Mouse (Mus musculus) midbrain, embryonic 14.5 days (tissue): ENCODE results near the gene Cdipt. TPM values are rescaled to one million over a fixed set of nuclear protein-coding genes. Genes with fewer than 3 reads are reported as not detected.
A peak's percentile ranks its signal among the peaks of the same experiment; 100 is the strongest.

ENCODE experiments used
- ATAC-seq: fragments of 200-750 bp; cut with Nextera tagmentation; 2 replicates; pipeline ENCODE4 v1.8.0; 2017; ENCODE audit warnings: moderate number of reproducible peaks, moderate library complexity; ENCODE audit not compliant: low FRiP score, low TSS enrichment
- DNase-seq: peaks from one replicate; pipeline ENCODE4 v3.0.0-alpha.2; 2015
- H3K27ac ChIP-seq: fragments of 300-500 bp; sonication (generic); replicated peaks from 2 replicates; pipeline ENCODE4 v1.5.1; 2014; ENCODE audit warnings: mild to moderate bottlenecking, low read depth, low read length, moderate library complexity
- H3K27me3 ChIP-seq: fragments of 300-500 bp; sonication (generic); 2 replicates; pipeline ENCODE4 v1.6.1; 2014; ENCODE audit warnings: low read length, control low read depth, mixed read lengths; ENCODE audit not compliant: control insufficient read depth, insufficient read depth
- H3K36me3 ChIP-seq: fragments of 300-500 bp; sonication (generic); 2 replicates; pipeline ENCODE4 v1.6.1; 2014; ENCODE audit warnings: low read length, control low read depth; ENCODE audit not compliant: control insufficient read depth, insufficient read depth
- H3K4me1 ChIP-seq: fragments of 300-500 bp; sonication (generic); 2 replicates; pipeline ENCODE4 v1.6.1; 2014; ENCODE audit warnings: mild to moderate bottlenecking, antibody characterized with exemption, low read length, control low read depth; ENCODE audit not compliant: control insufficient read depth, insufficient read depth
- H3K4me2 ChIP-seq: fragments of 300-500 bp; sonication (generic); 2 replicates; pipeline ENCODE4 v1.6.1; 2014; ENCODE audit warnings: mild to moderate bottlenecking, low read length, moderate library complexity
- H3K4me3 ChIP-seq: fragments of 300-500 bp; sonication (generic); replicated peaks from 2 replicates; pipeline ENCODE4 v1.5.1; 2014; ENCODE audit warnings: low read depth, low read length
- H3K9ac ChIP-seq: fragments of 300-500 bp; sonication (generic); replicated peaks from 2 replicates; pipeline ENCODE4 v1.6.1; 2014; ENCODE audit warnings: mild to moderate bottlenecking, low read length, moderate library complexity
- H3K9me3 ChIP-seq: fragments of 300-500 bp; sonication (generic); 2 replicates; pipeline ENCODE4 v1.6.1; 2016; ENCODE audit warnings: low read length, control low read depth, mixed read lengths; ENCODE audit not compliant: control insufficient read depth
- WGBS: fragments of 180-500 bp; shearing (Covaris S2); extraction: QIAGEN DNeasy Blood & Tissue Kit; methylation state at CpG from one replicate; pipeline ENCODE4 v1.1.7; 2014; 5-methylcytosine and 5-hydroxymethylcytosine counted together
- polyA plus RNA-seq: library from polyadenylated mRNA; unstranded; fragments of >200 nt; fragmentation: Nextera tagmentation; extraction: Ambion mirVana; gene quantifications from 2 replicates; pipeline ENCODE4 v1.2.1, GENCODE M21; 2014

The Cdipt gene
- polyA plus RNA-seq, 1 experiment from 2014 or later = 106 TPM

- DNase-seq = peak; percentile 27
- no peaks in the 10 kb centered on the region for H3K9me3 ChIP-seq
- H3K9ac ChIP-seq = peak overlapping the region; percentile 99; the same call in 1 of the 2 replicates
- H3K27ac ChIP-seq = peak overlapping the region; percentile 100; the same call in 1 of the 2 replicates
- H3K4me3 ChIP-seq = peak overlapping the region; percentile 95
- H3K27me3 ChIP-seq = no peaks in the 10 kb centered on the region
- peaks cover 52% of the 10 kb centered on the region for H3K4me1 ChIP-seq
- peak overlapping the region; percentile 91 for H3K4me2 ChIP-seq
- 67% methylated on average over 13 of the region's 13 CpGs for WGBS
- peaks cover 31% of the 10 kb centered on the region for H3K36me3 ChIP-seq
- ATAC-seq = no peak
These were observed 47.6 kb downstream of the Cdipt start for GRCm38 (mm10) chr7:127023272-127023691.

- 14% methylated on average over 19 of the region's 19 CpGs for WGBS
- Histone ChIP-seq H3K4me2 (peak overlapping the region; percentile 91), H3K4me1 (peaks cover 50% of the 10 kb centered on the region), H3K27me3 (no peaks in the 10 kb centered on the region), H3K27ac (peak overlapping the region; percentile 100), H3K4me3 (peak overlapping the region; percentile 95), H3K9me3 (no peaks in the 10 kb centered on the region), H3K36me3 (peaks cover 31% of the 10 kb centered on the region), H3K9ac (peak overlapping the region; percentile 99)
- DNase-seq (no peak), ATAC-seq (no peak)
These were observed 48.4 kb downstream of the Cdipt start for GRCm38 (mm10) chr7:127023896-127024690.

- Histone ChIP-seq H3K27ac (peak overlapping the region; percentile 100), H3K4me3 (peak overlapping the region; percentile 95), H3K9me3 (no peaks in the 10 kb centered on the region), H3K4me2 (peak overlapping the region; percentile 91), H3K27me3 (no peaks in the 10 kb centered on the region), H3K4me1 (peaks cover 43% of the 10 kb centered on the region), H3K36me3 (peaks cover 31% of the 10 kb centered on the region), H3K9ac (peak overlapping the region; percentile 99)
- under 1% methylated on average over 30 of the region's 30 CpGs for WGBS
- DNase-seq = peak; percentile 88
- ATAC-seq = peak; percentile 14; the same call in 1 of the 2 replicates
These were observed 49.2 kb downstream of the Cdipt start for GRCm38 (mm10) chr7:127024755-127025555.

- Histone ChIP-seq H3K4me3 (peak overlapping the region; percentile 95), H3K9me3 (no peaks in the 10 kb centered on the region), H3K27ac (peak overlapping the region; percentile 100), H3K4me2 (peak overlapping the region; percentile 91), H3K9ac (peak overlapping the region; percentile 99), H3K4me1 (peaks cover 36% of the 10 kb centered on the region), H3K27me3 (no peaks in the 10 kb centered on the region), H3K36me3 (peaks cover 35% of the 10 kb centered on the region)
- WGBS = under 1% methylated on average over 62 of the region's 65 CpGs
- no peak for ATAC-seq
- peak; percentile 72 for DNase-seq
These were observed 49.9 kb downstream of the Cdipt start for GRCm38 (mm10) chr7:127025556-127026160.

- peaks cover 35% of the 10 kb centered on the region for H3K36me3 ChIP-seq
- peak overlapping the region; percentile 91 for H3K4me2 ChIP-seq
- H3K9ac ChIP-seq = peak overlapping the region; percentile 99
- no peaks in the 10 kb centered on the region for H3K27me3 ChIP-seq
- no peaks in the 10 kb centered on the region for H3K9me3 ChIP-seq
- 0% methylated on average over 36 of the region's 48 CpGs for WGBS
- H3K4me1 ChIP-seq = peaks cover 34% of the 10 kb centered on the region
- H3K27ac ChIP-seq = peak overlapping the region; percentile 100
- H3K4me3 ChIP-seq = peak overlapping the region; percentile 95
- peak; percentile 27 for ATAC-seq
- DNase-seq = no peak
These were observed 50.5 kb downstream of the Cdipt start for GRCm38 (mm10) chr7:127026161-127026600.

GRCm38 (mm10) chr7:127026616-127026983 is 50.9 kb downstream of the Cdipt start:
- H3K9ac ChIP-seq = peak overlapping the region; percentile 99
- H3K4me3 ChIP-seq = peak overlapping the region; percentile 95
- peak overlapping the region; percentile 91 for H3K4me2 ChIP-seq
- peak overlapping the region; percentile 100 for H3K27ac ChIP-seq
- 6% methylated on average over 6 of the region's 48 CpGs for WGBS
- no peaks in the 10 kb centered on the region for H3K27me3 ChIP-seq
- H3K36me3 ChIP-seq = peaks cover 35% of the 10 kb centered on the region
- no peaks in the 10 kb centered on the region for H3K9me3 ChIP-seq
- H3K4me1 ChIP-seq = peaks cover 30% of the 10 kb centered on the region
- ATAC-seq (no peak; the same call in 1 of the 2 replicates), DNase-seq (no peak)

- H3K9ac ChIP-seq = peak within 1 kb of the TSS; percentile 99
These were observed 51.4 kb downstream of the Cdipt start, which contains the start of gene Maz for GRCm38 (mm10) chr7:127026984-127027726. Maz (minus strand) TSS chr7:127027037.

GRCm38 (mm10) chr7:127027885-127028284 is 52.2 kb downstream of the Cdipt start:
- Histone ChIP-seq H3K9ac (peak overlapping the region; percentile 99), H3K27me3 (no peaks in the 10 kb centered on the region), H3K4me3 (peak overlapping the region; percentile 95), H3K27ac (peak overlapping the region; percentile 100), H3K36me3 (peaks cover 29% of the 10 kb centered on the region), H3K4me1 (peaks cover 27% of the 10 kb centered on the region), H3K9me3 (no peaks in the 10 kb centered on the region), H3K4me2 (peak overlapping the region; percentile 91)
- ATAC-seq (peak; percentile 0; the same call in 1 of the 2 replicates), DNase-seq (no peak)
- WGBS = 59% methylated on average over 8 of the region's 8 CpGs

More at GRCm38 (mm10) chr7:127026984-127027726, 51.4 kb downstream of the Cdipt start, which contains the start of gene Maz:
- H3K9me3 ChIP-seq = no peaks in the 10 kb centered on the region
- H3K27me3 ChIP-seq = no peaks in the 10 kb centered on the region
- H3K36me3 ChIP-seq = peaks cover 30% of the 10 kb centered on the region
- peak within 1 kb of the TSS; percentile 100 for H3K27ac ChIP-seq
- H3K4me2 ChIP-seq = peak within 1 kb of the TSS; percentile 91
- DNase-seq = peak; percentile 100
- peak within 1 kb of the TSS; percentile 95 for H3K4me3 ChIP-seq
- ATAC-seq = peak; percentile 93
- H3K4me1 ChIP-seq = peaks cover 28% of the 10 kb centered on the region
- under 1% methylated on average over 57 of the region's 63 CpGs for WGBS
